Mouse (Mus musculus): ENCODE results near the gene Gm40460. TPM values are rescaled to one million over a fixed set of nuclear protein-coding genes. Genes with fewer than 3 reads are reported as not detected.

Gm40460 gene
- polyA plus RNA-seq, 1 experiment from 2014 or later: not detected

Other genes with a start within 250 kb of the Gm40460 start
- gene Mob2, start 180.0 kb downstream of the Gm40460 start, polyA plus RNA-seq (2016; fragmentation: Nextera tagmentation; extraction: Ambion mirVana): 62.2 and 64.1 TPM in 2 replicates
- 0.88 and 1.0 TPM in 2 replicates for gene Dusp8, start 145.2 kb downstream of the Gm40460 start, polyA plus RNA-seq (2016; fragmentation: Nextera tagmentation; extraction: Ambion mirVana)
- not detected in 2 replicates for gene Gm45618, start 120.3 kb downstream of the Gm40460 start, polyA plus RNA-seq (2016; fragmentation: Nextera tagmentation; extraction: Ambion mirVana)
- gene Gm39115, start 105.0 kb downstream of the Gm40460 start, polyA plus RNA-seq (2016; fragmentation: Nextera tagmentation; extraction: Ambion mirVana): not detected in 2 replicates
- not detected in 2 replicates for gene Gm45337, start 96.5 kb downstream of the Gm40460 start, polyA plus RNA-seq (2016; fragmentation: Nextera tagmentation; extraction: Ambion mirVana)
- gene Gm29735, start 84.0 kb downstream of the Gm40460 start, polyA plus RNA-seq (2016; fragmentation: Nextera tagmentation; extraction: Ambion mirVana): not detected in 2 replicates
- gene Gm4553, start 75.3 kb downstream of the Gm40460 start, polyA plus RNA-seq (2016; fragmentation: Nextera tagmentation; extraction: Ambion mirVana): not detected in 2 replicates
- gene Krtap5-2, start 65.1 kb downstream of the Gm40460 start, polyA plus RNA-seq (2016; fragmentation: Nextera tagmentation; extraction: Ambion mirVana): not detected in 2 replicates
- not detected in 2 replicates for gene Gm10153, start 50.7 kb downstream of the Gm40460 start, polyA plus RNA-seq (2016; fragmentation: Nextera tagmentation; extraction: Ambion mirVana)
- gene Krtap5-3, start 39.7 kb downstream of the Gm40460 start, polyA plus RNA-seq (2016; fragmentation: Nextera tagmentation; extraction: Ambion mirVana): not detected in 2 replicates
- not detected in 2 replicates for gene Gm7579, start 29.2 kb downstream of the Gm40460 start, polyA plus RNA-seq (2016; fragmentation: Nextera tagmentation; extraction: Ambion mirVana)
- not detected in 2 replicates for gene Krtap5-5, start 11.1 kb downstream of the Gm40460 start, polyA plus RNA-seq (2016; fragmentation: Nextera tagmentation; extraction: Ambion mirVana)
- gene Gm2431, start 17.3 kb upstream of the Gm40460 start, polyA plus RNA-seq (2016; fragmentation: Nextera tagmentation; extraction: Ambion mirVana): not detected in 2 replicates
- not detected in 2 replicates for gene Gm4559, start 33.3 kb upstream of the Gm40460 start, polyA plus RNA-seq (2016; fragmentation: Nextera tagmentation; extraction: Ambion mirVana)
- gene Krtap5-1, start 56.0 kb upstream of the Gm40460 start, polyA plus RNA-seq (2016; fragmentation: Nextera tagmentation; extraction: Ambion mirVana): not detected in 2 replicates
- gene Krtap5-4, start 62.5 kb upstream of the Gm40460 start, polyA plus RNA-seq (2016; fragmentation: Nextera tagmentation; extraction: Ambion mirVana): not detected in 2 replicates
- 0.27 and 0.33 TPM in 2 replicates for gene Ifitm10, start 132.7 kb upstream of the Gm40460 start, polyA plus RNA-seq (2016; fragmentation: Nextera tagmentation; extraction: Ambion mirVana)
- 0.63 and 3.4 TPM in 2 replicates for gene Gm49369, start 141.6 kb upstream of the Gm40460 start, polyA plus RNA-seq (2016; fragmentation: Nextera tagmentation; extraction: Ambion mirVana)
- 135 and 145 TPM in 2 replicates for gene Ctsd, start 147.0 kb upstream of the Gm40460 start, polyA plus RNA-seq (2016; fragmentation: Nextera tagmentation; extraction: Ambion mirVana)
- gene Syt8, start 193.8 kb upstream of the Gm40460 start, polyA plus RNA-seq (2016; fragmentation: Nextera tagmentation; extraction: Ambion mirVana): 0.60 TPM in 1 of 2 replicates, not detected in the other
- gene Tnni2, start 200.7 kb upstream of the Gm40460 start, polyA plus RNA-seq (2016; fragmentation: Nextera tagmentation; extraction: Ambion mirVana): 14.4 and 15.3 TPM in 2 replicates
- 30.2 and 30.3 TPM in 2 replicates for gene Lsp1, start 219.7 kb upstream of the Gm40460 start, polyA plus RNA-seq (2016; fragmentation: Nextera tagmentation; extraction: Ambion mirVana)